Mouse (Mus musculus): ENCODE results near the gene Fem1a.

Fem1a gene

DNA sequence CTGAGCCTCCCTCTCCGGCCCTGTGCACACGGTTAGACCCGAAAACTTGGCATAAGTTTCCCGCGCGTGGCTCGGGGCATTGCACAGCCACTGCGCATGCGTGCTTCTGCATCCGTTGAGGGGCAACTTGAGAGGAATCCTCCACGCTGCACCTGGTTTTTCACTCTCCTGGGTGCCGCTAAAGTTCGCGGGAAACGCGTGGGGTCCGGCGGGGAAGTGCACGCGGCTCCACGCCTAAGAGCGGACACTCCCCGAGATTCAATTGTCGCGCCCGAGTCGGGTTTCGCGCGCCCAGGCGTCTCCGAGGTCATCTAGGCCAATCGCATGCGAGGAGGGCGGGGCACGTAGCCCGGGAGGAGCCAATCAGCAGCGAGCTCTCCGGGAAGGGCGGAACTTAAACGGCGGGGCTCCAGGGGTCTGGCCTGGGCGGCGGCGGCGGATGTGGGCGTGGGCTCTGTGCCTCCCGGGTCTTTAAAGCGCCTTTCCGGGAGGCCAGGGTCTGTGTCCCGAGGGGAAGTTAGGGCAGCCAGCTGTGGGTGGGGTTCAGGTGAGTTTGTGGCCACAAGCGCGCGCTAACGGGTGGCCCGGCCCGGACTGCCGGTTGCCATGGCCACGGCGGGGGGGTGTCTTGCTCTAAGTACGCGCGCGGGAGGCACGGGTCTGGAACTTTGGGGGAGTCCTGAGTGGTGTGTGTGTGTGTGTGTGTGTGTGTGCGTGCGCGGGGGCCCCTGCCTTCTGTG lies 47.4 kb downstream of the Fem1a start:
- DNase-seq (ENCODE audit: low read depth, low spot score), result peak; percentile 94

DNA sequence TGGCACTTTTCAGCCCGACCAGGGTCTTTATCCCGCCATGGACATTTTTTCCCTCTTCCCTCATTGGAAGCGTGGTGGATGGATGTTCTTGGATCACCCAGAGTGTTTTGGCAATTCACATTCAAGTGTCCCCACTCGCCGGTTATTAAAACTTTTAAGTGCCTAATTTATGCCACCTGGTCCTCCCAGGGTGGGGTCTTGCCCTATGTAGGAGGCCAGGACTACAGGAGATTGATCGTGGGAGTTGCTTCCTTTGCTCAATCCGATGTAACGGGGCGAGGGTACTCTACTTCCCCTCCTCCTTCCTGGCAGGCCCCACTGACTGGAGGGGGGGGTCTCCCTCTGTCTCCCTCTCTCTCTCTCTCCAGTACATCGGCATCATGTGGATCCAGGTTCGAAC lies 48.1 kb downstream of the Fem1a start:
- no peak for DNase-seq (ENCODE audit: low read depth, low spot score)

DNA sequence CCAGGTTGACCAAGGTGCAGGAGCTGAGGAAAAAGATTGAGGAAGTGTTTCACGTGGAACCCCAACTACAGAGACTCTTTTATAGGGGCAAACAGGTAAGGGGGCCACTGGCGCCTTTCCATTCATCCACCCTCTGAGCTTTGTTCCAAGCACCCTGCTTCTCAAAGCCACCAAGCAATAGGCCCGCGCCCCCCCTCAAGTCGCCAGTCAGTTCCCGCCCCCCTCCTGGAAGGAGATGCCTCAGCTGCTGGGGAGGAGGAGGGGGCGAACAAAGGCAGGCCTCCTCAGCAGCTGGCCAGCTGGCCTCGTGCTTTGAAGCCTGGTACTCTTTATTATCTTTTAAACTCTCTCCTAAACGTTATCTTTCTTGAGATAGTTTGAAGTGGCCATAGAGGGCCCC lies 48.5 kb downstream of the Fem1a start:
- DNase-seq (ENCODE audit: low read depth, low spot score), result no peak

DNA sequence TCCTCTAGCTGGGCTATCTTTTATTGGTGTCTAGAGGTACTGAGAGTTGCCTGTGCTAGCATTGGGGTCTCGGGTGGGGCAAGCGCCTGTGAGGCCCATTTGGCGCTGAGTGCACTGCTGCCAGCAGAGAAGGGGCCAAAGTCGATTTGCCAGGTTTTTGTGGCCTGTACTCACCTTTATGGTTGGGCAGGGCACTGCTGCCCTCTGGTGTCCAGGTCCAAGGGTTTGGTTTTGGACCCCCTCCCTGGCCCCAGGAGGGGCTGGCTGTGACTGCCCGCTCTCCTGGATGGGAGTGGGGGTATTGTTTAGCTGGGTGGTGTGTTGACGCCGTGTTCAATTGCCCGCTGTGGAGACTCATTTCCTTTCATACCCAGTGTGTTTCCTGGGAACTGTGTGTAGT lies 49.2 kb downstream of the Fem1a start:
- DNase-seq (ENCODE audit: low read depth, low spot score), result no peak

DNA sequence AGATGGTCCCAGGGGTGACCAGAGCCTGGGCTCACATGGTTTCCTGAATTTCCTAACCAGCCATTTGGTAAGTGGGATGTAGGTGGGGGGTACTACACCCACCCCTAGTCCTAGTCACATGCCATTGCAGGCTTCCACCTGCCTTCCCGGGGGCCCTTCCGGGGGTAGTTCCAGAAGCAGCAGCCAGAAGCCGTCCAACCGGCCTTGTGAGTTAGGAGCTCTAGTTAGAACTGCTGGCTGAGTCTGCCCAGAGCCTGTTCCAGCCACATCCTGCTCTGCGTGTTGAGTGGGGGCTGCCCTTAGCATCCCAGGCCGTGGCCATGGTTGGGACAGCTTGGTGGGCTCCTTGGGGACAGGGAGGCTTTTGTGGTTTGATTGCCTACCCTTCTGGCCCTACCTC lies 51.5 kb downstream of the Fem1a start:
- DNase-seq (ENCODE audit: low read depth, low spot score), result no peak

DNA sequence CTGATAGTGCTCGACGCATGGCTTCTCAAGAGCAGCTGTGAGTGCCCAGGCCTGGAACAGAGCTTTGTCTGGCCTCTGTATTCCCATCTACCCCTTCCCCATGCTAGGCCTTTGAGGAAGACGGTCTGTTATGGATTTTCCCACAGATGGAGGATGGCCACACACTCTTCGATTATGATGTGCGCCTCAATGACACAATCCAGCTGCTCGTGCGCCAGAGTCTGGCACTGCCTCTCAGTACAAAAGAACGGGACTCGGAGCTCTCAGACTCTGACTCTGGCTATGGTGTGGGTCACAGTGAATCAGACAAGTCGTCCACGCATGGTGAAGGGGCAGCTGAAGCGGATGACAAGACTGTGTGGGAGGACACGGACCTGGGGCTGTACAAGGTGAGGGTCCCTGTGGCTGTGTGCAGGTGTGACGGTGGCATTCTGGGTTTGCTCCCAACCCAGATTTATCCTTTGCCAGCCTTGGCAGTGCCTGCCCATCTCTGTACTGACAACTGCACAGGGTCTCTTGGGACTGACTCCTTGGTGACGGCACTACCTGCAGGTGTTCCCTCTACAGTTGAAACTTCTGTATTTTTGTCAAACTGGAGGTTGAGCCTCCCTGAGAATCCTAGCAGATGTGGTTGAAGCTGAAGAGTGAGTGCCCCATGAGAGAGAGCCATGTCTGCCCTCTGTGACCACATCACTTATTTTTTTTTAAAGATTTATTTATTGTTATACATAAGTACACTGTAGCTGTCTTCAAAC lies 52.8 kb downstream of the Fem1a start:
- no peak for DNase-seq (ENCODE audit: low read depth, low spot score)
